Mouse (Mus musculus): ENCODE measurements around the gene Ublcp1.
A peak's percentile ranks its signal among the peaks of the same experiment; 100 is the strongest.

Ublcp1 gene

DNA sequence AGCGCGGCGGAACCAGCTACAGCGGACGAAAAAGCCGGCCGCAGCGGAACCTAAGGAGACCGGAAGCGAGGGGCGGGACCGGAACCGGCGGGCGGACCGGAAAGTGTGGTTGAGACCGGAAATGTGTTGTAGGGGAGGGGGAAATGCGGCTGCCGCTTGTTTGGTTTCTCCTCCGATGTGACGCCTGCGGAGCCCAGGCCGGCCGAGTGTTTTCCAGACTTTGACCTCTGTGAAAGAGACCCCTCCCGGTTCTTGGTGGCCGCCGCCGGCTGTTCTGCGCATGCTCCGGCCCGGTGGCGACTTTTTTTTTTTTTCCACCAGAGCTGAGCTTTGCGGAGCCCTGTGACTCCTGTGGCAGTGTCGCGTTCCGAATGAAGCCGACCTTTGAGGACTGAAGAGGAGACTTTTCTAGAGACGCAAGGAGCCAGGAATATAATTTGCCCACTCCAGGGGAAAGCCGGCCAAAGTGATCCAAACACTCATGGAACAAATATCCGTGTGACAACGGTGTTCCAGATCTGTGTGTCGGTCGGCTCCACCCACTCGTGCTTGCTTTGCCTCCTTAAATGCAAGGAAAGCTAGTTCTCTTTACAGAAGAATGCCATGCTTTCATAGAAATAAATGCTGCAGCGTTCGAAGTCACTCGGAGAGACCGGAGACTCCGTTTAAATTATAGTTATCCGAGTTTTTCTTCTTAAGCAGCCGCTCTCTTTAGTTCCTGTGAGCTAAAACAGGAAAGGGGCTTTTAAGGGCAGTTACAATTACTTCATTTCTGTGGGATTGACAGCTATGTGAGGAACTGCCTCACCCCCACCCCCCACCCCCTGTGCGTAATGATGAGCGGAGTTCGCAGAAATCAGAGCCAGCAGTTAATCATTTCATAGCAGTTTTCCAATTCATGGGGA lies at the start of gene Ublcp1:
Gene Ublcp1 (minus strand): TSS at position 67 of the 905 bp plus-strand sequence.
- peak; percentile 95 to 97 for DNase-seq

DNA sequence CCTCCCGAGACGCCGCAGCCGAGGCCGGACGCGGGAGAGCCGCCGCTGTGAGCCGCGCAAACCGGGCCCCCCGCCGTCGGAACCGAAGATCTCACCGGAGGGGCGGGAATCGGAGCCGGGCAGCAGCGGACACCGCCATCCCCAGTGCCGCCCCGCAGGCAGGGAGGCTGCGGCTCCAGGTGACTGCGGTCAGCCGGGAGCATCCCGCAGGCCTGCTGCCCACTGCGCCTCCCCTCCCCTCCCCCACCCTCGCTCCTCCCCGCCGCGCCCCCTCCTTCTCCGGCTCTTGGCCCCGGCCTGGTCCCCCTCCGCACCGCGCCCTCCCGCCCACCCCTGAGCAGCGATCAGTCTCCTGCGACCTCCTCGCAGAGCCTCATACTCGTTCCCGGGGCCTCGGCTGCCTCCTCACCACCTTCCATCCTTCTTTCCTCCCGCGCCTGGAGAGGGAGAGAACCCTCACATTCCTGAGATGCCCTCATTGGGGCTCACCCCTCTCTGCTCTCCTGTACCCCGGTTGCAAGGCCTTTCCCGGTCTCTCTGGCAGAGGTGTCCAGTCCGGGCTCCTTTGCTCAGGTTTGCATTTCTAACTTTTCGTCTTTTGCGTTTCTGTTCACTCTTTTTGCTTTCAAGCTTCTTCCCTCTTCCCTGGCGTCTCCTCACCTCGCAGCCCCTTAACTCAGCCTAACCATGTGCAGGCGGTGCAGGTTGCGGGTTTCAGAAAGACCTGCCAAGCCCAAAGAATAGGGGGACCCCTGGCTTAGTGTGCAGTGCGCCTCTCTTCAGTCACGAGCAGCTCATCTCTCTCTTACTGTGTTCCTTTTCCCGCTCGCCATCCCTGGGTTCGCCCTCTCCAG lies 49.0 kb upstream of the Ublcp1 start:
- peak; percentile 67 to 76 for DNase-seq

GRCm38 (mm10) chr11:44518281-44519095 lies 48.2 kb upstream of the Ublcp1 start, which contains the start of gene Rnf145:
Gene Rnf145 (plus strand): TSS chr11:44518964.
- DNase-seq = peak; percentile 78 to 87

DNA sequence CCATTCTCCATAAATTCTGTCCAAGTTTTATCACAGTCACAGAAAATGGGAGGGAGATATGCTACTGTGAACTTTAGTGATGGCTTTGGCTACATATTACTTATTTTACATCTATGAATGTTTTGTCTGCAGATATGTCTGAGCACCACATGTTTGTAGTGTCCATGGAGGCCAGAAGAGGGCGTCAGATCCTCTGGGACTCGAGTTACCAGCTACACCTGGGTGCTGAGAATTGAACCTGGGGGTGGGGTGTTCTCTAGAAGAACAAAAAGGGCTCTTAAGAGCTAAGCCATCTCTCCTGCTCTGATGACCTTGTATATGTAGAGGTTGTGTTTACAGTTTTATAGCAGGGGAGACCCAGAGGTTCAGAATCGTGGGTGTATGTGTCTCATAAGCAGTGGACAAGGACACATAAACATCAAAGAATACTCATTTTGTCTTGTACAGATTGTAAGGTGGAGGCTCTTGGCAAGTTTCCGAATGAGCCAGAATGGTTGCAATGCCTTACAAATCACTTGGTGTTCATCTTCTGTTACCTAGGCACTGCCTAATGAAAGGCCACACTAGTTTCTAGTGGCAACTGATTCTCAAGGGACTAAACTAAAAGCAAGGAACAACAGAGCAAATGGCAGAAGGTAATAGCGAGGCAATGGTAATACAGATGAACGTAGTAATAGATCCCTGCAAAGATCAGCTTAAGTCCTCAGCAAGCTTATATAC lies 47.4 kb upstream of the Ublcp1 start:
- no peak for DNase-seq

- no peak for DNase-seq
Measured at GRCm38 (mm10) chr11:44516362-44516761, 46.1 kb upstream of the Ublcp1 start.

GRCm38 (mm10) chr11:44514666-44515065 lies 44.4 kb upstream of the Ublcp1 start:
- no peak for DNase-seq

DNA sequence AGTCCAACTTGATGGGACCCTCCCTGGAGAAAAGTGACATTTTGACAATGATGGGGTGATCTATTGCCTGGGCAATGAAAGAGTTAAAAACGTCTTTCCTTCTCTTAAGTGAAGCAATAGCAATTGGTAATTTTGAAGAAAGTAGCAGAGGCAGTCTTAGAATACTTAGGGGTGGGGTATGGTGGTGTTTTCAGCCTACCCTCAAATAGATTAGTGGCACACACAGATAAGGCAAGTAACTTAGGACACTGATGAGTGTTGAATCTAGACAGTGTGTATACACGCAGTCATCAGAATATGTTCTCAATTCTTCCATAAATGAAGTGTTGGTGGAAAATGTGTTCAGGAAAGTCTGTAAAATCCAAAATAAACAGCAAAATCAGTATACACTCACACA lies 42.7 kb upstream of the Ublcp1 start:
- no peak for DNase-seq

DNA sequence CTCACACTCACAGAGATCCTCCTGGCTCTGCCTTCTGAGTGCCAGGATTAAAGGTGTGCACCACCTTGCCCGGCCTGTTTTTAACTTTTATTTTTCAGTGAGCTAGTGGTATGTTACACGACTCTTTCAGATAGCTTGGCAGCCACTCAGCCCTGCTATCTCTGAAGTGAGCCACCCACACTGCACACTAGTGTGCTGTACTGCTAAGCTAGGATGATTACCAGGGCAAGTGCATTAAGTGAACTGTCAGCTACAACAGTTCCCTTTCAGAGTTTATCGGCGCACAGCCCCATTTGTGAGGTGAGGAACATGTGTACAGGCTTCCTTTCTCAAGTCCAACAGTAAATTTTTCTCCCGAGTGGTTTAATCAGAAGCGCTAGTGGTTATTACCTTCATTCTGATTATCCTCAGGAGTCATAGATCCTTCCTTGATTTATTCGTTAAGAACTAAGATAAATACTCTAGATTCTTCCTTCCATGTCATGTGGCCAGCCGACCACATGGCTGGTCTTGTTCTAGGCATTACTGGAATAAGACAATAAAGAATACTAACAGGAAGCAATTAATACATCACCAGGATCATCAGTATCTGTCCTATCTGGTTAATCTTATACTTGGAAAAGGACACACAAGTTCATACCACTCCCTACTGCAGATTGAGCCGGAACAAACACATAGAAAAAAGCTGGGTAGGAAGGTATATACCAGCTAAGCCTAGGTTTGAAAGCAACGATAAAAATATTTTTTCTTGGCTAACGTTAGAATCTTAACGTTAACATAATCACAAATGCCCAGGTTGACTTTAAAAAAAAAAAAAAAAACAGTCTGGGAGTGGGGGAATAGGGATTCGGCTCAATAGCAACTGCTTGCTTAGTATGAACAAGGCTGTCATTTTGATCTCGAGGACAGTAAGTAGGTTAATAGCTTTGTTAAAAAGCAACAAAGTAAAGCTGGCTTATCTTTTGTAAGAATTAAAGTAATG lies 42.0 kb upstream of the Ublcp1 start:
- DNase-seq = peak; percentile 30 to 37

DNA sequence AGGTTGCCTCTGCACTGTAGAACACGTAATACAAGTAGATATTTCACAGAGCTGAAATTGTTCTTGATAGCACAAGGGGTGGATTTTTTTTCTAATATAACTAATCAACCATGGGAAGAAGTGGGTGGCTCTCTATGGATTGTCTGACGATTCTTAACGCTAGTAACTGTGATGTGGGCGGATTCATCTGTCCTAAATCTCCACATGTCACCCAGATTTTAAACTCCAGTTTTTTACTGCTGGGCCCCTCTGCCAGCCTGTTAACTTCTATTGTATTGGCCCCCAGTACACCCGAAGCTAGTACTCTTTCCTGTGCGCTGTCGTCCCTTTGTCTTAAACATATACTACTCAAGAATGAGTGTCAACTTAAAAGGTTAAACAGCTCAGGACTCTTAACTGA lies 40.1 kb upstream of the Ublcp1 start:
- DNase-seq = no peak

DNA sequence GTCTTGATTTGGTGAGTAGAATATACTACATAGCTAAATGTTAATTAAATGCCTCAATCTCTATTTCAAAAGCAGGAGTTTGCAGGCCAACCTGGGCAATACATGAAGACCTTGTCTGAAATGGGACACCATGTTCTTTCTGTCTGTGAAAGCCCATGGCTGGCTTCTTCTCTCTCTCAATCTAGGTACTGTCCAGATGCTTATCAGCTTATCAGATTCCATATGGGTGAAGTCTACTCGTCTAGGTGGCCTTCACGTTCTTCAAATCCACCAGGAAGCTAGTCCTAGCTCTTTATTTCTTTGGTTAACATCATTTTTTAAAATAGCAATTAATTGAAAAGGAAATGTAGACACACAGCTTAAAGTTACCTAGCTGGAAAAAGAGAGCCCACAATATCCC lies 39.6 kb upstream of the Ublcp1 start:
- no peak for DNase-seq

- DNase-seq = no peak
Measured at GRCm38 (mm10) chr11:44508876-44509275, 38.6 kb upstream of the Ublcp1 start.

GRCm38 (mm10) chr11:44504761-44505160 lies 34.5 kb upstream of the Ublcp1 start:
- no peak for DNase-seq

DNA sequence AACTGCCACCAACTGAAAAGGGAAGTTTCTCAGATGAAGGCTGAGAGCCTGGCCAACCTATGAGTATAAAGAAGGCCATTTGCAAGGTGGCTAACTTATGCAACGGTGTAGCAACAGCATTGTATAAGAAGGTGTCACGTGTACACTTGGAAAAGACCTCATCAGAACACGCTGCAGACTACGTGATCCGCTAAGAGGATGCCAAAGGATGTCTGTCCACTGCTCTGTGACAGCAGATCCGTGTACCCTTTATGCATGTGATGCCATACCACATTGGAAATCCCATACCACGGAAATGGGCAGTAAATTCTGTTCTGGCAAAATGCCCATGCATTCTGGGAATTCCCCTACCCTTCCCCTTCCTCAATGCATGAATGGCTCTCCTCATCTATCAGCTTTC lies 33.8 kb upstream of the Ublcp1 start:
- DNase-seq = no peak

DNA sequence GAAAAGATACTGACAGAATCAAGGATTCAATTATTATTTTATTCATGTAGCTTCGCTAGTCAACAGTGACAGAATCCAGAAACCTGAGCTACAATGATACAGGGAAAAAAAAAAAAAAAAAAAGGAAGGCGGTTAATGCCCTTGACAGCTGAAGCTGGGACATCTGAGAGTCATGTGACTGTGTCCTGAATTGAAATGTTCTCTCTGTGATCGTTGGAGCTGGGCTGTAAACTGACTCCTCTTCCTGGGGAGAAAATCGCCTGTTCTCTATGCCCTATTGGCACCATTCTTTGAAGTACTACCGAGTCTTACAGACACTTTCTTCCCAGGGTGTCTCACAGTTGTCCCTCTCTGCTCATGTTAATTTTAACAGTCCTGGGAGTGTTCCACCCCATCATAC lies 32.6 kb upstream of the Ublcp1 start:
- DNase-seq = no peak

- no peak for DNase-seq
Measured at GRCm38 (mm10) chr11:44501477-44501876, 31.2 kb upstream of the Ublcp1 start.

- no peak for DNase-seq
Measured at GRCm38 (mm10) chr11:44500966-44501365, 30.7 kb upstream of the Ublcp1 start.

DNA sequence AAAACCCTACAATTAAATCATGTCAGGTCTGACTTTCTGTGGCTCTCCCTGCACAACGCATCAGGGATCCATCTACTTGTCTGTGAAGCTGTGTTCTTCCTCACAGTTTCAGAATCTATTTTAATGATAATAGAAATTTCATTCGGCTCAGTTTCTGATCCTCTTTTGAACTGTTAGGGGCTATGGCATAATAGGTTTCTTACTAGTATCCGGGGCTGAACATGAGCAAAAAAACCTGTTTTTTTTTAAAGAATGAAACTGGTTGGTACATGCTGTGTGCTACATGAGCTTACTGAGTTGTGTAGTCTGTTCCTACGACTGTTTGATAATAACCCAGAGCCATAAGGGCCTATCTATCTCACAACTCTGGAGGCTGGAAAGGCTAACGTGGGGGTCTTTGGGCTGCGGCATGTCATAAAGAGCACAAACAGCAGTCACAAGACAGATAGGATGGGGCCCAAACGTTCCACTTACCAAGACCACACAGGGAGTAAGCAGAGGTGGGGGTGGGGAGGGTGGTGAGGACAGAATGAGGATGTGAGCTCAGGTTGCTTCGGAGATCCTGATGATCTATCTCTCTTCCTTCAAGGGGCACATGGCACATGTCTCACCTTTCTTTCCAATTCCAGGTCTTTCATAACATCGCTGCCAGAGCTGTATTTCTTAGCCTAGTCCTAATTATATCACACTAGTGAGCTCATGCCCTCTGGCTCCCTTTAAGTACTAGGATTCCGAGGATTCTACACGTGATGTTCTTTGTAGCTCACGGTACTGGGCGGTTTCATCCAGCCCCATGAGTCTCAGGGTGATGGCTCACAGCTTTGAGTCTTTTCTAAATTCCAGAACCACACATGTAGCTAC lies 28.3 kb upstream of the Ublcp1 start:
- DNase-seq = no peak

DNA sequence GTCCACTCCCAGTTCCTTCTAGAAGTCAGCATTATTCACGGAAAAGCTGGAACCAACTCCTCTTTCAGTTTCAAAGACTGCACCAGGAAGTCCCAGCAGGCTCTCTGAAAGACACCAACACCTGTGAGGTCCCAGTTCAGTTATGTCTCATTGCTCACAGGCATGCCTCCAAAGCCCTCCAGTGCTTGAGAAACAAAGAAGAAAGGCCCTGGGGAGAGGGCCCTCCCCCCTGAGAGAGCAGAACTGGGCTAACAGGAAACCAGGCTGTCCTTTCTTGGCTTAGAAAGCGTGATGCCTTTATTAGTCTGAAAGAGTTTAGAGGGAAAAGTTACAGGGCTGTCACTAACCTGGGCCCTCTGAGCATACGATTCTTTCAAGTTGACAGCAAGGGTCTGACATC lies 25.9 kb upstream of the Ublcp1 start:
- DNase-seq = peak; percentile 37 to 56

- no peak for DNase-seq
Measured at GRCm38 (mm10) chr11:44494643-44495323, 24.5 kb upstream of the Ublcp1 start.

All from kidney, postnatal 4 days (tissue).